Mouse (Mus musculus) thymus, adult 2 months (tissue): ENCODE measurements at regions not wholly inside any gene's neighbourhood (a gene's known extent, or its start where the extent isn't known, plus 50 kb on each side); places are given as distances from the start of the nearest gene placed in this dataset.

Experiments used
- DNase-seq: peaks from one replicate; pipeline ENCODE4 v3.0.0; 2021
- H3K27ac ChIP-seq: fragments of 200-500 bp; 2 replicates; pipeline ENCODE4 v1.5.1; 2012; ENCODE audit warnings: low read length, control low read depth; ENCODE audit not compliant: control insufficient read depth, insufficient read depth
- H3K27me3 ChIP-seq: fragments of 200-500 bp; 2 replicates; pipeline ENCODE4 v1.6.1; 2012; ENCODE audit warnings: mild to moderate bottlenecking, low read length, moderate library complexity, mixed read lengths; ENCODE audit not compliant: control insufficient read depth, insufficient read depth
- H3K36me3 ChIP-seq: fragments of 200-500 bp; 2 replicates; pipeline ENCODE4 v1.6.1; 2012; ENCODE audit warnings: mild to moderate bottlenecking, low read length, moderate library complexity; ENCODE audit not compliant: control insufficient read depth, insufficient read depth
- H3K4me1 ChIP-seq: fragments of 200-500 bp; replicated peaks from 2 replicates; pipeline ENCODE4 v1.6.1; 2012; ENCODE audit warnings: low read length; ENCODE audit not compliant: control insufficient read depth, insufficient read depth
- H3K4me3 ChIP-seq: fragments of 200-500 bp; 2 replicates; pipeline ENCODE4 v1.5.1; 2012; ENCODE audit warnings: mild to moderate bottlenecking, low read length, control low read depth, moderate library complexity; ENCODE audit not compliant: control insufficient read depth, insufficient read depth
- CTCF ChIP-seq: fragments of 200-500 bp; IDR thresholded peaks from 2 replicates; pipeline ENCODE4 v1.5.1; 2012; ENCODE audit warnings: mild to moderate bottlenecking, control low read depth, low read length, moderate library complexity, borderline replicate concordance; ENCODE audit not compliant: control insufficient read depth, poor library complexity, insufficient read depth; ENCODE audit errors: extremely low read depth
- POLR2A ChIP-seq: fragments of 200-500 bp; IDR thresholded peaks from 2 replicates; pipeline ENCODE4 v1.6.1; 2012; ENCODE audit warnings: mild to moderate bottlenecking, low read length, control low read depth, moderate library complexity; ENCODE audit not compliant: control insufficient read depth, poor library complexity, insufficient read depth; ENCODE audit errors: extremely low read depth
- WGBS: fragments of 180-500 bp; shearing (Covaris S2); methylation state at CpG from one replicate; pipeline ENCODE4 v1.1.7; 2018; 5-methylcytosine and 5-hydroxymethylcytosine counted together

DNA sequence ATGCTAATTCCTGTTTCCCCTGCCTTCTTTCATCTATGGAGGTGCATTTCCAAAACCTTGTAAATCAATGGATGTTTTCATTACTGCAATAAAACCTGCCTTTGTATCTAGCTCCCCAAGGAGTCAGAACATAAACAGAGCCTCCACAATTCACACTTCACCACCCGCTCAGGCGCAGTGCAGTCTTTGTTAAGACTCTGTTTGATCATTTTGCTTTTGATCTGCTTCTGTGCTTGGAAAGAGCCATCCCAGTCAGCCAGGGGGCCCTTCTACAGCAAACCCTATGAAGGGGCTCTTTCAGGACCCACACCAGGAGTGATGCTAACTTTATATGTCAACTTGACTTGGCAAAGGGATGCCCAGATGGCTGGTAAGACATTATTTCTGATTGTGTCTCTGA lies 86.7 kb upstream of the Ptprm start:
- Histone ChIP-seq H3K27me3 (no peaks in the 10 kb centered on the region), H3K36me3 (no peaks in the 10 kb centered on the region), H3K4me1 (no peaks in the 10 kb centered on the region), H3K27ac (no peak overlapping the region), H3K4me3 (no peak overlapping the region)
- TF ChIP-seq POLR2A (no peak), CTCF (no peak)
- no peak for DNase-seq
- WGBS, result 96% methylated on average over 2 of the region's 2 CpGs

DNA sequence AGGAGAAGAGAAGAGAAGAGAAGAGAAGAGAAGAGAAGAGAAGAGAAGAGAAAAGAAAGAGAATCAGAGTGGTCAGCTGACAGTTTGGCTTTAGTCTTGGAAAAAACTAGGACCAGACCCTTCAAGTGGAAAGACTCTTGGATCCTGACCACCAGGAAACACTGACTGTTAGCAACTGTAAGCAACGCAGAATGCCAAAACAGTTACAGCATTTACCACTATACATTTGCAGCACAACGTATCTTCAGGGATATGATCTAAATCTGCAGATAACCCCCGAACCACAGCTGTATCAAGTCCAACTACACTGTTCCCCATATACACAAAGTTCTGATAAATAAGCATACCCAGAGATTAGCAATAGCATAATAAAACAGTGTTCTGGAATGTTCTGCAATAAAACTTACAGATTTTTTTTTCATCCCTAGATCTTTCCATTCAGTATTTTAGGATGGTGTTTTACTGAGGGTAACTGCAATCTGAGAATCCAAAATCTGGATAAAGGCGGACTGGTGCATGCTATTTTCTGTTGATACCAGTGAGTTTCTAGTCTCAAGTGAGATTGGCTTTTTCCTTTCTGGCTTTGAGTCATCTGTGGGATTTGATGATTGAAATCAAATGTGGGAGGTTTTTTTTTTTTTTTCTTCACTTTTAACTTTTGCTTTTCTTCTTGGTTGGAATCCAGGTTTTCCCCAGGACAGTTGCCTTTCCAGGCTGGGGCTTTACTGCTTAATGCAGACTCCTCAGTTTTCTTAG lies 65.9 kb upstream of the Ptprm start:
- Histone ChIP-seq H3K27ac (no peak overlapping the region), H3K4me1 (no peaks in the 10 kb centered on the region), H3K4me3 (no peak overlapping the region), H3K27me3 (no peaks in the 10 kb centered on the region), H3K36me3 (no peaks in the 10 kb centered on the region)
- WGBS, result 86% methylated on average over 4 of the region's 4 CpGs
- no peak for TF ChIP-seq CTCF
- no peak for TF ChIP-seq POLR2A
- no peak for DNase-seq

DNA sequence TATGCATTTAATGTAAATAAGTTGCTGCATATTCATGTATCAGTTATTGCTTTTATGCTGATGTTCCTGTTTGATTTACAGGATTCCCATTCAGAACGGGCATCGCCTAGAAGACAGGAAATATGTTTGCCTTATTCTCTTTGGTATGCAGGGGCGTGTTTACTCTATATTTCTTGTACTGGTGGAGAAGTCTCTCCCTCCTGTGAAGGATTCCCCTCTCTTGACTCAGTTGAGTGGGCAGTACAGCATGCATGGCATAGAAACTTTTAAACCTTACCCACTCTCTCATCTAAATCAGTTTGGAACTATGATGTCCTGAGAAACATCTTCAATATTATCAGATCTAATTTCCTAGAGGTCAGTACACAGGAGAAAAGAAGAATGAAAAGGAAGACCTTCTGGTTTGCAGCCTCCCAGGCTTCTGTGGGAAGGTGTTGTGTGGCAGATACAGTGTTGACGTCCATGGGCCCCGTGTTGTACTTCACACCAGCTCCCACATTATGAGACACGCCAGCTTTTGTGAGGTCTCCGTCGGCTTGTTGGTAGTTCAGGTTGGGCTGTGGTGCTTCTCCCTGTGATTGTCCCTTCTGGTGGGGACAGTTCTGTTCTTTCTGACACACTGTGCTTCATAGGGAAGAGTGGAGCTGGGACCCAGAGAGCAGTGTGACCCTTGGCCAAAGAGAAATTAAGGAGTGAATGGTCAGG lies 58.4 kb upstream of the Ptprm start:
- Histone ChIP-seq H3K36me3 (no peaks in the 10 kb centered on the region), H3K27me3 (no peaks in the 10 kb centered on the region), H3K4me3 (no peak overlapping the region), H3K4me1 (no peaks in the 10 kb centered on the region), H3K27ac (no peak overlapping the region)
- DNase-seq, result no peak
- 93% methylated on average over 8 of the region's 8 CpGs for WGBS
- TF ChIP-seq POLR2A, result no peak

DNA sequence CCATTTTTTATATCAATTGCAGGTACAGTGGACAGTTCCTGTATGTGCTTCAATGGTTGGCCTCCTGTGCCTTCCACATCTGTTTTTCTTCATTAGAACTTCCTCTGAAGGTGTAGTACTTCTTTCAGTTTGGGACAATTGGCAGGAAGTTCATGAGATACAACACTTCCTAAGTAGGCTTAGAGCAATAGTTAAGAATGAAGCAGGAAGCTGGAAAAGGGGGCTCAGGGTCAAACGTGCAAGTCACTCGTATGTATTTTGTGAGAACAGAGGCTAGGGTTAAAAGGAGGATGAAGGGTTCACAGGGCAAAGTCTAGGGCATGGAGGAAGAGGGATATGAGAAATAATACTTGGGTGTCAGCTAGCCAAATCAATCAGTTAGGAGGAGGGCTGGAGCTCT lies 55.7 kb upstream of the Ptprm start:
- Histone ChIP-seq H3K27ac (no peak overlapping the region), H3K36me3 (no peaks in the 10 kb centered on the region), H3K27me3 (no peaks in the 10 kb centered on the region), H3K4me3 (no peak overlapping the region), H3K4me1 (no peaks in the 10 kb centered on the region)
- TF ChIP-seq CTCF, result no peak
- TF ChIP-seq POLR2A, result no peak
- WGBS, result 80% methylated on average over 2 of the region's 2 CpGs
- no peak for DNase-seq

DNA sequence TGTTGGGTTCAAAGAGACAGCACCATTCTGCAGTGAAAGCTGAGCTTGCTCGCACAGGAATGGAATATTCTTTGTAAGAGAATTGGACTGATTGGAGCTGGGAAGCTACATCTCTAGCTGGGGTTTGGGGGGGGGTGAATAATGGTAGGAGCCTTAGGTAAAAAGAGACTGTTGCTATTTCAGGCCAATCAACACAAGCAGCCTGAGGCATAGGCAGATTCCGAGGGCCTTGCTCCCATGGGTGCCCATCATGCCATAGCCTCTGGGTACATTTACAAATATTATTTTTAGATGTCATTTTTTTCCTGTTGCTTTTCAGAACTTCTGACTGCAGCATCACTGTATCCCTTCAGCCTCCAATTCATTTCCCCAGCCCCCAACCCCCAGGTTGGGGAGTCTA lies 51.7 kb upstream of the Ptprm start:
- Histone ChIP-seq H3K4me3 (no peak overlapping the region), H3K27me3 (no peaks in the 10 kb centered on the region), H3K27ac (no peak overlapping the region), H3K4me1 (no peaks in the 10 kb centered on the region), H3K36me3 (no peaks in the 10 kb centered on the region)
- no peak for TF ChIP-seq POLR2A
- no peak for TF ChIP-seq CTCF
- no peak for DNase-seq
- 93% methylated on average over 2 of the region's 2 CpGs for WGBS
